Mouse (Mus musculus) testis, adult 2 months (tissue): ENCODE results near the gene Card10. TPM values are rescaled to one million over a fixed set of nuclear protein-coding genes. Genes with fewer than 3 reads are reported as not detected.

ENCODE experiments used
- H3K27ac ChIP-seq: fragments of 200-500 bp; 2 replicates; pipeline ENCODE4 v1.5.1; 2012; ENCODE audit warnings: low read depth, low read length; ENCODE audit not compliant: control insufficient read depth, insufficient read depth
- H3K27me3 ChIP-seq: fragments of 200-500 bp; 2 replicates; pipeline ENCODE4 v1.6.1; 2012; ENCODE audit warnings: mild to moderate bottlenecking, low read length, moderate library complexity; ENCODE audit not compliant: control insufficient read depth, insufficient read depth
- H3K36me3 ChIP-seq: fragments of 200-500 bp; 2 replicates; pipeline ENCODE4 v1.6.1; 2012; ENCODE audit warnings: mild to moderate bottlenecking, low read length; ENCODE audit not compliant: control insufficient read depth, insufficient read depth
- H3K4me1 ChIP-seq: fragments of 200-500 bp; 2 replicates; pipeline ENCODE4 v1.6.1; 2012; ENCODE audit warnings: low read length; ENCODE audit not compliant: control insufficient read depth, insufficient read depth
- H3K4me3 ChIP-seq: fragments of 200-500 bp; 2 replicates; pipeline ENCODE4 v1.5.1; 2012; ENCODE audit warnings: low read depth, mild to moderate bottlenecking, low read length, moderate library complexity, mixed read lengths; ENCODE audit not compliant: control insufficient read depth
- CTCF ChIP-seq: fragments of 200-500 bp; IDR thresholded peaks from 2 replicates; pipeline ENCODE4 v1.5.1; 2012; ENCODE audit warnings: low read depth, mild to moderate bottlenecking, inconsistent platforms, low read length, moderate library complexity; ENCODE audit not compliant: control insufficient read depth, insufficient read depth, insufficient replicate concordance
- POLR2A ChIP-seq: fragments of 200-500 bp; IDR thresholded peaks from 2 replicates; pipeline ENCODE4 v1.6.1; 2012; ENCODE audit warnings: low read depth, mild to moderate bottlenecking, inconsistent platforms, low read length, moderate library complexity; ENCODE audit not compliant: control insufficient read depth
- polyA plus RNA-seq: library from polyadenylated mRNA; depleted of rRNA; stranded (reverse); fragments of >200 nt; gene quantifications from 2 replicates; pipeline ENCODE4 v1.2.3, GENCODE M21; 2012

The Card10 gene
- polyA plus RNA-seq, 1 experiment: 5.0 TPM

DNA sequence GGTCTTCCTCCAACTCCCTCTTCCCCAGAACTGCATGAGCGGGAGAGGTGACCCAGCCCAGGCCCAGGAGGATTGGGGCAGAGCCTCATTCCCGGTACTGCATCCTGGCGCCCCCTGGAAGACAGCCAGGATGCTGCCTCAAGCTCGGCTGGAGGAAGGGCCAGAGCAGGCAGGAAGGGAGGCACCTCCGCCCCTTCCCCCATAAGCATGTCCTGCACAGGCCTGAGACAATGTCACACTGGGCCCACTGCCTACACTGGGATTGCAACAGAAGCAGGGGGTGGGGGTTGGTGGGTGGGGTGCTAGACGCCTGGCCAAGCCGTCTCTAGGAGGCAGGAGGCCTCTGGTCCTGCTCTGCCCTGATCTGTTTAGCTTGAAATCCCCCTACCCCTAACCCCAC, 16.9 kb downstream of the Card10 start:
- TF ChIP-seq CTCF (no peak), POLR2A (no peak)
- no peaks in the 10 kb centered on the region for H3K36me3 ChIP-seq
- H3K27ac ChIP-seq: no peak overlapping the region
- no peaks in the 10 kb centered on the region for H3K4me1 ChIP-seq
- H3K4me3 ChIP-seq: no peak overlapping the region
- H3K27me3 ChIP-seq: no peaks in the 10 kb centered on the region

DNA sequence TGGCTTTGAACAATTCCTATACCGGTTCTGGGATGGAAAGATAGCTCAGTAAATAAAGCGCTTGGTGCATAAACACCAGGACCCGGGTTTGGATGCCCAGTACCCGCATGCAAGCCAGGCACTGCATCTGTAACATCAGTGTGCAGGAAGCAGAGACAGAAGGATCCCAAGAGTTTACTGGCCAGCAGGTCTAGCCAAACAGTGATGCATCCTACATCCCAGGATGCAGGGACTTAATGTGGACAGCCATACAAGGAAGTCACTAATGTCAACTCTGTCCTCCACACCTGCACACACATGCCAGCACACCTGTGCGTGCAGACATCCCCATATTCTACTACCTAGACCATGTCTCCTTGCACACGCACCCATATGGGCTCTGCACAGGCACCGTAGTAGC, 17.6 kb downstream of the Card10 start:
- Histone ChIP-seq H3K36me3 (no peaks in the 10 kb centered on the region), H3K27ac (no peak overlapping the region), H3K4me3 (no peak overlapping the region), H3K4me1 (no peaks in the 10 kb centered on the region), H3K27me3 (no peaks in the 10 kb centered on the region)
- no peak for TF ChIP-seq CTCF
- no peak for TF ChIP-seq POLR2A

DNA sequence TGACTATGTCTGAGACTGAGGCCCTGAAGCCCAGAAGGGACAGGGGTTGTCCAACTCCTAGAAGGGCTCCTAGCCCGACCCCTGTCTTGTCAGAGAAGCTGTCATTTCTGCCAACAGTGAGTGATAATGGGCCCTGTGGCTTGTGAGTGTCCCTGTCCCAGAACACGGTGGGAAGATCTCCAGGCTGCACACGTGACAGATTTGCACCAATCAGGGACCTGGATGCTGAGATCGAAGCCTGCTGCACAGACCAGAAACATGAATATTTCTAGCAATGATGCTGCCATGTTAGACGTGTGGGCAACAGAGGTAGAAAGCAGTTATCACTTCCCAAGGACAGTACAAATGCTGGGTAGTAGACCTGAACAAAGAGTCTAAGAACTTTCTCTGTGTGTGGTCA, 18.3 kb downstream of the Card10 start:
- no peaks in the 10 kb centered on the region for H3K27me3 ChIP-seq
- no peaks in the 10 kb centered on the region for H3K36me3 ChIP-seq
- no peaks in the 10 kb centered on the region for H3K4me1 ChIP-seq
- no peak overlapping the region for H3K27ac ChIP-seq
- no peak overlapping the region for H3K4me3 ChIP-seq
- TF ChIP-seq CTCF (no peak), POLR2A (no peak)

DNA sequence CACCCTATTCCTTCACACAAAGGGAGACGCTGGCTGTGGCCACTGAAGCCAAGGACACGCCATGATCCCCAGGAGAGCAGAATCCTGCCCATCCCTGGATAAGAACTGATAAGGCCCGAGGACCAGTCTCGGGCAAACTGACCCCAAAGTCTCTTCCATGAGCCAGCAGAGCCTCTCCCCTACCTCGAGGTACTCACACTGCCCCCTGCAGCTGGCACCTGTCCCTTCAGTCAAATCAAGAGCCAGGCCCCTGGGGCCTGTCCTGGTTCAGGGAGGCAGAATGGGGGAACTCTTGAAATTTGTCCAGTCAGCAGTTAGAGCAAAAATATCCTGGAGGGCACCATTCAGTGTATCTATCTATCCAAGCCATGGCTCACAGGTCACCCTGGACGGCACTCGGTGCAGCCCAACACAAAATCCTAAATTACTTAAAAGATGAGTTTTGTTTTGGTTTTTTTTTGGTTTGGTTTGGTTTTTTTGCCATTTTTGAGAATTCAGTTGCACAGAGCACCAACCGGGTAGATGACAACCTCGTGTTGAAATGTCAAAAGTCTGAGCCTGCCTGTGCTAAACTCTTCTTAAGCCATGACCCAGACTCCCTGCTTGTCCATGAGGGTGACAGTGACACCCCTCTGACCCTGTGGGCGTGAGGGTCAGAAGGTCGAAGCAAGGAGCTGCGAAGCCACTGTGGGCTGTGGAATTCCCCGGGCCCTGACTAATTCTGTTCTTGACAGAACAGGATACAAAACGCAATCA, 20.3 kb downstream of the Card10 start:
- no peak for TF ChIP-seq POLR2A
- no peak for TF ChIP-seq CTCF
- Histone ChIP-seq H3K4me3 (no peak overlapping the region), H3K27me3 (no peaks in the 10 kb centered on the region), H3K4me1 (no peaks in the 10 kb centered on the region), H3K27ac (no peak overlapping the region), H3K36me3 (no peaks in the 10 kb centered on the region)

DNA sequence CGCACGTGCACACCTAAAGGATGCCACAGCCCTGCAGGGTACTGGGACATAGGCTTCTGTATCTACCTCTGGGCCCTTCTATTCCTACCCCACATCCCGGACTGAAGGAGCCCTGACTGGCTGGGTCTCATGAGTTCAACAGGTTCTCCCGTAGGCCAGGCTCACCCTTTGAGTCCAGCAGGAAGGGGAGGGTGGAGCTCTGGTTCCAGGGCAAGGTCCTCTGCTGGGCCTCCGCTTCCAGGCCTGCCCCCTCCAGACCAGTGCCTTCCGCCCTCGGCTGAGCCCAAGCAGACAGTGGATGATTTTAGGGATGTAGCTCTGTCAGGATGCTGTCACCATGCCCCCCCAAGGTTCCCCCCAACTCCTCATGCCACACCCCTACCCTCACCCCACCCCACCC, 21.9 kb downstream of the Card10 start:
- Histone ChIP-seq H3K4me3 (no peak overlapping the region), H3K4me1 (no peaks in the 10 kb centered on the region), H3K36me3 (no peaks in the 10 kb centered on the region), H3K27me3 (no peaks in the 10 kb centered on the region), H3K27ac (no peak overlapping the region)
- TF ChIP-seq CTCF (no peak), POLR2A (no peak)

DNA sequence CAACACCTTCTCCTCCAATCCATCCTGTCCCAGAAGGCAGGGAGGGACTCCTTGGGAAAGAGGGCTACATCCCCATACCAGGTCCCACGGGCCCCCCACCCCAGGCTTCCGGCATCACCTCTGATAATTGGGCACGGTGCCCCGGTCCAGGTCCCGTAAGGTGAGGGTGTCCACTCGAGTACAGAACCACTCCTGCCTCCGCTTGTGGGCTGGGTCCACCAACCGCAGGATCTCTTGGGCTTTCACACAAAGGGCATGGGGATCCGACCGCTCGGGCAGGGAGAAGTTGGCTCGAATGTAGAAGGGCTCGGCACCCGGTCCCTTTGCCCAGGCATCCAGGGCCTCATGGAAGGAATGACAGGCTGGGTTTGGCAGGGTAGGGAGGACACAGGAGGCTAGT, 22.5 kb downstream of the Card10 start:
- H3K4me3 ChIP-seq: no peak overlapping the region
- H3K36me3 ChIP-seq: no peaks in the 10 kb centered on the region
- no peak overlapping the region for H3K27ac ChIP-seq
- H3K27me3 ChIP-seq: no peaks in the 10 kb centered on the region
- H3K4me1 ChIP-seq: no peaks in the 10 kb centered on the region
- TF ChIP-seq POLR2A (no peak), CTCF (no peak)

DNA sequence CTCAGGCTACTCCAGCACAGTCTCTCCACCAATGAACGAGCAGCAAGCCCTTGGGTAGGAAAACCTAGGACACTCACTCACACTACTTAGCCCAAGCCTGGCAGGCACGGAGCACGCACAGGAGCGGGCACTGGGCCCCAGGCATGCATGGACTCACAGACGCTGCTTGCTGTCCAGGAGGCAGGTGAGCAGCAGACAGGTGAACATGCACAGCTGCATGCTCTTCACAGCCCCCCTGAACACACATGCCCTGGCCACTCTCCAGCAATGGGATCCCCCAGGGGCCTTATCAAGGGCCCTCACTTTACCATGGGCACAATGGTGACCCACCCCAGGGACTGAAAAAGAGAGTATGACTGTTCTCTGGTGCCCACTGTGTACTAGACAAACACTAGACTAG, 23.2 kb downstream of the Card10 start:
- H3K4me3 ChIP-seq: no peak overlapping the region
- H3K27ac ChIP-seq: no peak overlapping the region
- no peaks in the 10 kb centered on the region for H3K36me3 ChIP-seq
- no peaks in the 10 kb centered on the region for H3K4me1 ChIP-seq
- H3K27me3 ChIP-seq: no peaks in the 10 kb centered on the region
- TF ChIP-seq CTCF (no peak), POLR2A (no peak)

DNA sequence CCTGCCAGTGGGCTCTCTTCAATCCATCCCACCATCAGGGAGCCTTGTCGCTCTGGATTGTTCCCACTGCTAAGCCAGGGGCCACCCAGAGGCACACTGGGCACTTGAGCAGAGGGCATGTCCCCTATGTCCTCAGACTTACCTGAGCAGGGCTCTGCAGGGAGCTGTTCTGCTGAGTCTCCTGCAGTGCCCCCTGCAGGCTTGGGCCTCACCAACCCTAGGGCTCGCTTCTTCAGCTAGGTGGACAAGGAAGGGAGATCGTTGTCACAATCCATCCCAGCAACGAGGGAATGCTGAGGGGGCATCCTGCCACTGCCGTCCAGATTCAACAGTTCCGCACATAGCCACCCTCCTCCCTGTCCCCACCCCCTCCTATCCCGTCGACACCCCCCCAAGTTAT, 23.6 kb downstream of the Card10 start:
- Histone ChIP-seq H3K4me3 (no peak overlapping the region), H3K27ac (no peak overlapping the region), H3K27me3 (no peaks in the 10 kb centered on the region), H3K4me1 (no peaks in the 10 kb centered on the region), H3K36me3 (no peaks in the 10 kb centered on the region)
- TF ChIP-seq CTCF: no peak
- TF ChIP-seq POLR2A: no peak
